Mouse (Mus musculus) induced T-regulatory cell, adult 2 months (primary cell): ENCODE measurements around the gene Pld1.

Experiments
- DNase-seq: peaks from one replicate; pipeline ENCODE4 v3.0.0-alpha.2; 2012; ENCODE audit warnings: low read depth

Pld1 gene

GRCm38 (mm10) chr3:27991100-27991703, 52.7 kb downstream of the Pld1 start:
- DNase-seq, result no peak

DNA sequence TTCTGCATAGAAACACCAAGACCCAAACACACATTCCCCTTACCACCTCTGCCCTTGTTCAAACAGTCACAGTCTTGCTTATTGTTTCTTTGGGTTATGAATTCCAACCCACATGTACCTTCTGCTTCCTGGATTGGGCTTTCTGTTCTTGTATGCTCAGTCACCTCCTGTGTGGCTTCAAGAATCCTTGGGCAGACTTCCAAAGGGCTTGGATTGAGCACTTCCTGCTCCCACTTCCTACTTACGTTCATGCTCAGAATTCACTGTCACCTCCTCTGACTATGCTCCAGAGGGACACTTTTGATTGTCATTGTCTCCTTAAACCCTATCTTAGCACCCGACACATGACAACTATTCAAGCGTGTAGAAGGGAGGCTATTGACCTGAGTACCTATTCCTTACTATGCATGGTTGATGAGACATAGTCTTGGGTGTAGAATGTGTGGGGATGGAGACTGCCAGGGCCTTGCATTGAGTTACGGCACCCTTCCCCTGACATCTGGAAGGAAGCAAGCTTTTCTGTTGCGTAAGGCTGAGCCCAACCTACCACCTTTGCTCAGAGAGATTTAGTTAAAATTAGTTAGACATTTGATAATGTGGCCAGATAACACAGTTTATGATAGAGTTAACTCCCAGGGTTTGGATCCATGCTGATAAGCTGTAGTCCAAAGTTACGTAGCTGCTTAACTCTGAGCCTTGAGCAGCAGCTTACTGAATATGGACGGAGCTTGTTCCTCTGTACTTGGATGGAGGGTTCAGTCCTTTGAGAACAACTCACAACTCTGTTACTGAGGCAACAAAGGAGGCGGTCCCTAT, 55.9 kb downstream of the Pld1 start:
- DNase-seq, result no peak

DNA sequence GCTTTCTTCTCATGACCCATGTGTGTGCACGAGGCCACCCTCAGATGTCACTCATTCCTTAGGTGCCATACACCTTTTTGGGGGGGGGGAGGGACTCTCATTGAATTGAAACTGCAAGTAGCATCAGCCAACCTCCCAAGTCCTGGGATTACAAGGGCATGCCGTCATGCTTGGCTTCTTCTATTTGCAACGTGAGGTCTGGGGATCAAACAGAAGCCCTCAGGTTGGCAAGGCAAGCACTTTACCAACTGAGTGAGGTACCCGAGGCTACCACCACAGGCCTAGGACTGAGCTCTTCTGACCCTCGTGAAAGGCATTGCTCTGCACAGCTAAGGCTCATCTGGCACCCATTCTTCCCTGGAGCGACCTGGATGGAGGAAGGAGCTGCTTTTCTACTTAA, 65.8 kb downstream of the Pld1 start:
- no peak for DNase-seq

GRCm38 (mm10) chr3:28007684-28008083, 69.2 kb downstream of the Pld1 start:
- no peak for DNase-seq

GRCm38 (mm10) chr3:28008369-28008768, 69.9 kb downstream of the Pld1 start:
- DNase-seq, result no peak

DNA sequence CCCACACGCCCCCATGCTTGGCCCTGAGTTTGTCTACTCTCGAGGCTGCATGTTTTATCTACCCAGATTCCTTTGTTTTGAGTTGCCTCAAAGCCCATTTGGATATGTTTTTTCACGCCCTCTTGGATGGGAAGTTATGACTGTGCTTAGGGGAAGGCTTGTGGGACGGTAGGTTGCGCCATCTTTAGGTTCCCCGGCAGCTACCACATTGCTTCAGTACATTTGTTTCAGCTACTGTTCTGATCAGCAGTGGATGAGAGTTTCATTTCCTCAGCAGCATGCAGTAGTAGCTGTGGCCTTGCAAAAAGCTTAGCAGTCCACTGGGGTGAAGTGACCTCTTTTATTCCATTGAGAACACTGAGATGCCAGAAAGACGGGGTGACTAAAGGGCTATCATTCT, 73.7 kb downstream of the Pld1 start:
- no peak for DNase-seq

DNA sequence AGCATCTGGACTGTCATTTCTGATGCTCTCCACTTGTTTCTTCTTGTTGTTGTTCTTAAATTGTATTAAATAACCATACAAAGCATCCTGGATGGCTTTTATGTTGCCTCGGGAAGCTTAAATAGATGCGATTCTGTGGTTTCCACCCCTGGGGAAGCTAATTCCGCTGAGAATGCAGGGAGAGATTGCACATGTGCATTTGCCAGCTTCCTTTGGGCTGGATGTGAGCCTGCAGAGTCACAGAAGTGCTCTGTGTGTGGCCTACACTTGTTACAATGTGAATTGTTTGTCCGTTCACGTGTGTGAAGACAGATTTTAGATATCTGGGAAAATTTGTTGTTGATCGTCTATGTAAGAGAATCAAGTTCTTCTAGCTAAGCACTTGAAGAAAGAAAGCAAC, 74.9 kb downstream of the Pld1 start:
- DNase-seq, result no peak

GRCm38 (mm10) chr3:28017002-28017401, 78.5 kb downstream of the Pld1 start:
- no peak for DNase-seq

- DNase-seq, result no peak
These were observed 81.2 kb downstream of the Pld1 start for GRCm38 (mm10) chr3:28019727-28020126.

GRCm38 (mm10) chr3:28020404-28020803, 81.9 kb downstream of the Pld1 start:
- no peak for DNase-seq

GRCm38 (mm10) chr3:28022191-28022590, 83.7 kb downstream of the Pld1 start:
- no peak for DNase-seq

DNA sequence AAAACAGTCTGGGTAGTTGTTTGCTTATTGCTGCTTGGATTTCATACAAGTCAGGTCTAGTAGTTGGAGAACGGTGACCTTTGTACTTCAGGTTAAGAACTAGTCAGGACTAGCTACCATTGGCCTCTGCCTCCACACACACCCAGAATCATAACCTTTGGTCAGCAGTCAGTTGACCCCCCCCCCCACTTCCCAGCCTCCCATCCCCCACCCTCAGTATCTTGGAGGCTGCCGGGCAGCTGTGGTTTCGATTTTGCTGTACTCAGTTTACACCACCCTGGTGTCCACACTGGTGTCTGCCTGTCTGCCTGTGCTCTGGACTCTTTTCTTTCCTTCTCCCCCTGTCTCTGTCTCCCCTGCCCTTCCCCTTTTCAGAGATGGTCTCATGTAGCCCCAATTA, 88.4 kb downstream of the Pld1 start:
- DNase-seq, result no peak

- no peak for DNase-seq
These were observed 90.0 kb downstream of the Pld1 start for GRCm38 (mm10) chr3:28028456-28028855.

- no peak for DNase-seq
These were observed 92.4 kb downstream of the Pld1 start for GRCm38 (mm10) chr3:28030860-28031259.

DNA sequence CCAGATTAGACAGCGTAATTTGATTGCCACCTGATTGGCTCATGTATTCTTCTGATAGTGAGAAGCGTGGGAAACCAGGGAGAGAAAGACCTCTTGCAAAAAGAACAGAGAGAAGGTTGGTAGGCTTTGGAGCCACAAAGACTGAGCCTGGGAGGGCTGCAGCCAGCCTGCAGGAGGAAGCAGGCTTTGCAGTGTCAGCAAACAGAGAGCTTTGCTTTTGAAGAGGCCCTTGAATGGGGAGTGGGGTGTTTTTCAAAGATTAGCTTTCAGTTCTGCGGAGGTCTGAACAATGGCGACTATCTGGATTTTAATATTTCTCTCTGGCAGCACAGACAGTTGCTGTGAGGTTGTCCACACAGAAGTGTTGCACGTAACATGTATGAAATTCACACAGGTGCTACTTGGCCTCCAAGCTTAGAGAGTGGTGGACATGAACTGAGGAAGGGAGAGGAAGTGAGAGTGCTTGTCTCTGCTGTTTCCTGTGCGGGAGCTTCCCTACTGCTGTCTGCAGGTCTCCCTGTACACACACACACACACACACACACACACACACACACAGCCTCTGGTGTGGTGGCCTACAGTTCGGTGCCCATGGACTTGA, 93.2 kb downstream of the Pld1 start:
- no peak for DNase-seq

DNA sequence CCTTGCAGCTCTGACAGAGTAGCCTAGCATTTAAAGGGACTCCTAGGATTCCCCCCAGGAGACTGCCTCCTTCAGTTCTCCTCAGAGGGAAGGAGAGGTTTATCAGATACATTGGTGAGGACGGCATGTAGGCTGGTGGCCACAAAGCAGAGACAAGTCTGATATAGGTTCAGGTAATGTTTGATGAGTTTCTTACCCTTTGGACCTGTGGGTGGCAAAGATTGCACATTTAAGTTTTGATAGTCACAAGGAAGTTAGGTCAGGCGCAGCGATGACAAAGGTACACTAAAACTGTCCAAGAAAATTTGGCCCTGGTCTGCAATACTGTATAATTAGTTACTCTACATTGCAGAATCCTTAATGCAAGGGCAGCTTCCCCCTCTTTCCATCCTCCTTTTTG, 95.4 kb downstream of the Pld1 start:
- DNase-seq, result no peak

DNA sequence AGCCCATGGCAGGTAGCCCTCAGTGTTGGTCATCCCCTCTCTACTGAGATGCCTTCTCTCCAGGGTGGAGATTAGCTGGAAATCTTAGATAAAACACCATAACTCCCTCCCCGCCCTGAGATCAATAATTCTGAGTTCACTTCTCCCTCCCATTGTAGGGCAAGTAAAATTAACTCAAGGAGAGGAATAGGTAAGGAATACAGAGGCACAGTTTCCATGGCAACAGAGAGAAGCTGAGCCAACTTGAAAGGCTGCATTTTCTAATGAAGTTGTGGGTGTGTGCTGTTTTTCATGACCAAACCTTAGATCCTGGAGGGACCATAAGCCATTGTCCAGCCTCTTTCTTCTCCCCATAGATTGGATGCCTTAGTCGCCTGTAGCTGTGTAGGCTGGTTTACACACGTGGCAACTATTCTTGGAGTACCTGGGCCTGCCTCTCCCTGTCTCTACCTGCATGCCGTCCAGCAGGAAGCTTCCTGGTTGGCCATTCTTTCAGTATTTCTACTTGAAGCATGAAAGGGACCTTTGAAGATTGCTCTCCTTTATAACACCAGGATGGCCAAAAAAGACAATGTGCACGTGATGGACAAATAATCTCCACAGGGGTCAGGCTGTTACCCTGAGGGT, 96.3 kb downstream of the Pld1 start:
- no peak for DNase-seq

DNA sequence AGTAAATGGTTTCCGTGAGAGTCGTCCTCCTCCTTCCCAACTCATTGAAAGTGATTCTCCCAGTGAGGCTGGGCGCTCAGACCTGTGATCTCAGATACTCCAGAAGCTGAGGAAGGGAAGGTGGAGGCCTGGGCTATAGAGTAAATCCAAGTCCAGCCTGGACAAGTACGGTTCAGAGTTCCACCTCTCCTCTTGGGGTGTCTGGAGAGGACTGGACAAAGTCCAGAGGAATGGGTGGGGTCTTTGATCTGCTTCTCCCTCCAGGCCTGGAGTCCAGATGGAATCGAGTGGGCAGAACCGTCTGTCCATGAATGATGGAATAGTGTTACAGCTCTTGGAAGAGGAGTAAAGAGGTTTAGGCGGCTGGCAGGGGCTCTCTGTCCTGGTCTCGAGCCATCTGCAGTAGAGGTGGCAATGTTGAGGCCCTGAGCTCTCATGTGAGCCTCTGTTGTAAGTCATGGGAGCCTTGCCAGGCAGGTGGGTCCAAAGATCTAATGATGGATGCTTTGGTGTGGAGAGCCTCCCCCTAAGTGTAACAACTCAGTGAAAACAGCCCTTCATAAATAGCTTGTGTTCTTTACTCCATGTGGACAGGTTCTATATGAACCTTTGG, 98.9 kb downstream of the Pld1 start:
- DNase-seq, result no peak

DNA sequence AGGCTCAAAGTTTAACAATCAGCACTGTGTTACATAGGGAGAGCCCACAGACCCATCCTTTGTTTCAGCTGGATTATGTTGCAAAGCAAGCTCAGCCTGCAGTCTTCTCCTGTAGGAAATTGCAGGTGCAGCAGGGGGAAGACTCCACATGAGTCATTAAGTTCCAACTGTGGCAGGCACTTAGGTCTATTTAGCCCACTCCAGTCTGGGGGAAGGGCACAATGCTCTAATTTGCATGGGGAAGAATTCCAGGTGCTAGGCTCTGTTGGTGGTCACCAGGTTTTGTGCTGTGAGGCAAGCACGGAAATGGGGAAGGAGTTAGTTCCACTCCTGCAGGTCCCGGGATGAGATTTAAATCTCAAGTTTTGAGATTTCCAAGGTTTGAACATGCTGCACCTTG, 99.6 kb downstream of the Pld1 start:
- DNase-seq, result no peak

DNA sequence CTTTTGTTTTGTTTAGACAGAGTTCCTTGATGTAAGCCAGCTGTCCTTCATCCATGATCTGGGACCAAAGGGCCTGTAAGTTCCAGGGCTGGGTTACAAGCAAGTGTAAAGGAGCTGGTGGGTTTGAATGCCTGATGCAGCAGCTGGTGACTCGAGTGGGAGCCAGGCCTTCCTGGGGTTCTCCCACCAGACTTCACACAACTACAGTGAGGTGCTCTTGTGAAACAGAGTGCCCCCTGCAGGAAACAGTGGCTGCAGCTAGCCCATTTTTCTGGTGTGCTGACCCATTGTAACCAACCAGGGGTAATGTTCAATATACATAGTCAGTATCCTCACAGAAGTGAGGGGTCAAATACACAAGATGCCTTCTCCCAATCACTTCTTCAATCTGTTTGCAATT, 101.3 kb downstream of the Pld1 start:
- no peak for DNase-seq

- no peak for DNase-seq
These were observed 102.7 kb downstream of the Pld1 start for GRCm38 (mm10) chr3:28041236-28041635.

DNA sequence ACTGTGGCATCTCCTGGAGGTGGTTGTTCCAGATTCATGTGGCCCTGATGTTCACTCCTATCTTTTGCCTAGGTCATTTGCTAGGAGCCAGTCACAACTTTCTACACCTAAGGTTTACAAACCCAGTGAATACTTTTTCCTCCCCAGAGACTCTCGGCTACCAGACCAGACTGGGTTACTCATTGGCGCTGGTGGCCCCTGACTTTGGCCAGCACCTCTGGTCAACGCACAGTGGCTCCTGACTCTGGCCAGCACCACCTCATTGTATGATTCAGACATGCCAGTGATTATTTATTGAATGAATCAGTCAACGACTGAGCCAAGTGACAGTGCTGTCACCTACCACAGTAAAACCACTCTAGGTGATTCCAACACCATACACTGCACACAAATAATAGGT, 103.9 kb downstream of the Pld1 start:
- no peak for DNase-seq

GRCm38 (mm10) chr3:28047599-28047998, 109.1 kb downstream of the Pld1 start:
- DNase-seq, result no peak
